Mouse (Mus musculus): ENCODE data around the gene Acoxl.

The Acoxl gene

GRCm38 (mm10) chr2:128155412-128156066 is 316.9 kb downstream of the Acoxl start:
- DNase-seq: no peak

- DNase-seq: no peak
These were observed 317.4 kb downstream of the Acoxl start for GRCm38 (mm10) chr2:128156067-128156462.

GRCm38 (mm10) chr2:128156557-128157412 is 318.1 kb downstream of the Acoxl start:
- DNase-seq: no peak

- no peak for DNase-seq
These were observed 320.2 kb downstream of the Acoxl start for GRCm38 (mm10) chr2:128158734-128159410.

- no peak for DNase-seq
These were observed 321.0 kb downstream of the Acoxl start for GRCm38 (mm10) chr2:128159619-128160125.

GRCm38 (mm10) chr2:128163177-128163576 is 324.5 kb downstream of the Acoxl start:
- DNase-seq: no peak

- DNase-seq: peak; percentile 42
These were observed 328.1 kb downstream of the Acoxl start for GRCm38 (mm10) chr2:128166623-128167423.

GRCm38 (mm10) chr2:128167930-128168329 is 329.3 kb downstream of the Acoxl start:
- DNase-seq: no peak

- DNase-seq: no peak
These were observed 330.8 kb downstream of the Acoxl start for GRCm38 (mm10) chr2:128169486-128169885.

- no peak for DNase-seq
These were observed 331.3 kb downstream of the Acoxl start for GRCm38 (mm10) chr2:128169972-128170371.

- no peak for DNase-seq
These were observed 331.9 kb downstream of the Acoxl start for GRCm38 (mm10) chr2:128170614-128171013.

GRCm38 (mm10) chr2:128172266-128172665 is 333.6 kb downstream of the Acoxl start:
- DNase-seq: peak; percentile 41
